Comparison of ENCODE assay signal across 10 mouse cellular contexts in the genomic region with DNA sequence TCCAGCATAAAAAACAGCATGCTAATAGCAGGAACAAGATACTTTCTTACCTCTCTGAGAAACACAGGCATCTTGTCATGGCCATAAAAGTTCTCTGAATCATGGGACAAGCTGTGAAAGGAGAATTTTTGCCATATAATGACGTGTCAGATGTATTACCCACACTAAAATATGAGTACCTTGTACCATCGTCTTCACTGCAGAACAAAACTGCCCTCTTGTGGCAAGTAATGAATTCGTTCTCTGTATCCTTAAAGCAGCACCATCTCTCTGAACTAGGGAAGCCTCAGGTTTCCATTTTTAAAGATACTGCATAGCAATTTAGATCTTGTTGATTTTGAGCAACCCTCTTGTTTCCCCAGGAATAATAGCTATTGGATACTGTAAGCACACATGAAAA.
DNase-seq lines count a peak whose midpoint lies in the region; ATAC-seq and TF ChIP-seq lines count a peak whose summit lies in the region.
"Had no signal": no experiment of that assay in that cellular context is flagged by ENCODE, and none has a peak within 500 bp of the region (broad histone marks: within the 10 kb centered on the region; RNA-seq: fewer than 3 reads in every experiment).

No protein-coding gene starts in this region.

- no peak overlapping the region for H3K27ac ChIP-seq in hindbrain, embryonic 14.5 days
- H3K27ac ChIP-seq in hindbrain, embryonic 13.5 days, result no peak overlapping the region
- no peak overlapping the region for H3K27ac ChIP-seq in forebrain, postnatal 0 days (ENCODE audit: low read depth, low read length)
- peak overlapping the region; percentile 39; the same call in 1 of the 2 replicates for H3K27ac ChIP-seq in layer of hippocampus, adult 2 months
- H3K27ac ChIP-seq: embryonic facial prominence, embryonic 13.5 days; macrophage had no signal

- H3K9me3 ChIP-seq in hindbrain, embryonic 14.5 days (ENCODE audit: control insufficient read depth, low read length), result no peaks in the 10 kb centered on the region
- no peaks in the 10 kb centered on the region for H3K9me3 ChIP-seq in hindbrain, embryonic 13.5 days
- H3K9me3 ChIP-seq in forebrain, postnatal 0 days (ENCODE audit: low read length), result no peaks in the 10 kb centered on the region
- H3K9me3 ChIP-seq: embryonic facial prominence, embryonic 13.5 days had no signal

- H3K36me3 ChIP-seq in hindbrain, embryonic 14.5 days (replicated peaks; ENCODE audit: control insufficient read depth, insufficient read depth), result peaks cover 8% of the 10 kb centered on the region
- no peaks in the 10 kb centered on the region for H3K36me3 ChIP-seq in hindbrain, embryonic 13.5 days
- no peaks in the 10 kb centered on the region for H3K36me3 ChIP-seq in forebrain, postnatal 0 days (ENCODE audit: insufficient read depth)
- H3K36me3 ChIP-seq: embryonic facial prominence, embryonic 13.5 days had no signal

- peak; percentile 55; the same call in 1 of the 2 replicates for ATAC-seq in hindbrain, embryonic 14.5 days (ENCODE audit: low FRiP score)
- no peak; the same call in 1 of the 2 replicates for ATAC-seq in hindbrain, embryonic 13.5 days (ENCODE audit: low FRiP score)
- ATAC-seq in CD4-positive, CD25-positive, alpha-beta regulatory T cell, adult 4 months, result peak; percentile 92
- ATAC-seq in forebrain, postnatal 0 days, result peak; percentile 84
- ATAC-seq in monocyte, adult 5-6 weeks (replicated peaks; ENCODE audit: insufficient number of reproducible peaks, low FRiP score, low TSS enrichment, poor library complexity, severe bottlenecking), result 0 out of 2 replicates have a peak, but pooled peaks have one; percentile 40

- WGBS in hindbrain, embryonic 14.5 days, result 18% methylated on average over 3 of the region's 3 CpGs
- WGBS in hindbrain, embryonic 13.5 days, result 17% methylated on average over 3 of the region's 3 CpGs
- WGBS in forebrain, postnatal 0 days, result 13% methylated on average over 3 of the region's 3 CpGs

- DNase-seq in hindbrain, embryonic 14.5 days (ENCODE audit: low spot score), result peak; percentile 60
- peak; percentile 72 for DNase-seq in adipocyte (ENCODE audit: low spot score)
- DNase-seq in forebrain, postnatal 0 days, result peak; percentile 80
- peak; percentile 33 to 34 for DNase-seq in layer of hippocampus, adult 2 months (ENCODE audit: low spot score in 2 of 2)
- DNase-seq in urinary bladder, adult 2 months (ENCODE audit: low spot score), result no peak

- H3K4me3 ChIP-seq in hindbrain, embryonic 14.5 days (replicated peaks; ENCODE audit: low read length), result no peak overlapping the region
- no peak overlapping the region for H3K4me3 ChIP-seq in hindbrain, embryonic 13.5 days
- no peak overlapping the region for H3K4me3 ChIP-seq in forebrain, postnatal 0 days (ENCODE audit: low read depth, low read length)
- H3K4me3 ChIP-seq in layer of hippocampus, adult 2 months, result no peak overlapping the region
- H3K4me3 ChIP-seq: embryonic facial prominence, embryonic 13.5 days had no signal

- no peak overlapping the region for H3K4me2 ChIP-seq in hindbrain, embryonic 14.5 days (replicated peaks)
- no peak overlapping the region for H3K4me2 ChIP-seq in hindbrain, embryonic 13.5 days
- no peak overlapping the region for H3K4me2 ChIP-seq in forebrain, postnatal 0 days (ENCODE audit: low read depth)
- H3K4me2 ChIP-seq: embryonic facial prominence, embryonic 13.5 days had no signal

- peak; percentile 81 for TF ChIP-seq CTCF in forebrain, postnatal 0 days (IDR thresholded peaks at IDR 0.05; ENCODE audit: low read depth)
- peak; percentile 82 for TF ChIP-seq CTCF in layer of hippocampus, adult 2 months (conservative IDR thresholded peaks at IDR 0.05)

- no peak overlapping the region for H3K9ac ChIP-seq in hindbrain, embryonic 14.5 days
- no peak overlapping the region for H3K9ac ChIP-seq in hindbrain, embryonic 13.5 days
- no peak overlapping the region for H3K9ac ChIP-seq in forebrain, postnatal 0 days
- H3K9ac ChIP-seq: embryonic facial prominence, embryonic 13.5 days had no signal

- no peaks in the 10 kb centered on the region for H3K4me1 ChIP-seq in hindbrain, embryonic 14.5 days (replicated peaks; ENCODE audit: control insufficient read depth, insufficient read depth, low read length)
- no peaks in the 10 kb centered on the region for H3K4me1 ChIP-seq in hindbrain, embryonic 13.5 days (replicated peaks)
- H3K4me1 ChIP-seq in forebrain, postnatal 0 days (ENCODE audit: insufficient read depth), result no peaks in the 10 kb centered on the region
- H3K4me1 ChIP-seq: embryonic facial prominence, embryonic 13.5 days had no signal

- H3K27me3 ChIP-seq in hindbrain, embryonic 14.5 days (ENCODE audit: control insufficient read depth, insufficient read depth, low read length), result no peaks in the 10 kb centered on the region
- no peaks in the 10 kb centered on the region for H3K27me3 ChIP-seq in hindbrain, embryonic 13.5 days
- no peaks in the 10 kb centered on the region for H3K27me3 ChIP-seq in forebrain, postnatal 0 days (ENCODE audit: insufficient read depth, low read length)
- H3K27me3 ChIP-seq: embryonic facial prominence, embryonic 13.5 days had no signal
